Mouse (Mus musculus): ENCODE data around the gene Pstpip1. TPM values are rescaled to one million over a fixed set of nuclear protein-coding genes. Genes with fewer than 3 reads are reported as not detected.

Pstpip1 gene
- polyA plus RNA-seq, 1 experiment from 2014 or later = 0.69 TPM

DNA sequence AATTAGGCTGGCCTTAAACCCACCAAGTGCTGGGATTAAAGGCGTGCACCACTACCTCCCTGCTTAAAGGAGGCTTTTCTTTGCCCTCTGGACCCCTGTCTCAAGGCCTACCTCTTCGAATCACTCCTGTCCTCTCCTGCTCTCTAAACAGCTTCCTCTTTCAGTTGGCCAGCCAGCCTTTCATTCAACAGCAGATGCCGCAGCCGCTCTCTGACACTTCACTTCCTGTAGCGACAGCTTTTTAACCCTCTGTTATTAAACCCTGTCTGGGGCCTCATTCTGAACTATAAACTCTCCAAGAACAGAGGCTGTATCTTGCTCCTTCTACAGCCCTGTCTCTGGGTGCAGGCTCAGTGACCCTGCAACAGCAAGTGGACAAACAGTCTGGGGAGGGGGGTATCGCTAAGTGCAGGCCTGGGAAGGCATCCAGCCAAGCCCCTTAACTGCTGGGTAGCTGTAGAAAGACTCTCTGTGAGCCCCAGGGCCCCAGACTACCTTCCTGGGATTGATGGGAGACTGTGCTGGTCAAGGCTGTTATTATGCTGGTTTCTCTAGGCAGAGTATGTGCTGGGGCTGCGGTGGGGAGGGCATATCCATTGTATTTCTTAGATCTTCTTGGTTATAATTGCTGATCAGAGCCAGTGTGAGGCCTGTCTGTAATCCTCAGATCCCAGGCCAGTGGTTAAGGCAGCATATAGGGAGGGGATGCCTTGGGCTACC, 13.7 kb upstream of the Pstpip1 start:
- TF ChIP-seq CTCF (IDR thresholded peaks at IDR 0.05; ENCODE audit: low read depth) = no peak
- no peaks in the 10 kb centered on the region for H3K9me3 ChIP-seq (ENCODE audit: control insufficient read depth)
- H3K4me3 ChIP-seq (ENCODE audit: low read depth, low read length) = no peak overlapping the region
- peak; percentile 70 for ATAC-seq
- WGBS = 14% methylated on average over 7 of the region's 7 CpGs
- no peak overlapping the region for H3K9ac ChIP-seq (ENCODE audit: low read depth, low read length)
- no peak overlapping the region; the same call in 1 of the 2 replicates for H3K4me2 ChIP-seq (replicated peaks; ENCODE audit: low read depth)
- no peaks in the 10 kb centered on the region for H3K36me3 ChIP-seq (ENCODE audit: control insufficient read depth, insufficient read depth)
- H3K4me1 ChIP-seq (replicated peaks; ENCODE audit: control insufficient read depth, insufficient read depth, low read length) = peaks cover 6% of the 10 kb centered on the region; the same call in 1 of the 2 replicates
- peak overlapping the region; percentile 58 for H3K27ac ChIP-seq (ENCODE audit: low read depth, low read length)
- H3K27me3 ChIP-seq (replicated peaks; ENCODE audit: control insufficient read depth, insufficient read depth, low read length) = no peaks in the 10 kb centered on the region

DNA sequence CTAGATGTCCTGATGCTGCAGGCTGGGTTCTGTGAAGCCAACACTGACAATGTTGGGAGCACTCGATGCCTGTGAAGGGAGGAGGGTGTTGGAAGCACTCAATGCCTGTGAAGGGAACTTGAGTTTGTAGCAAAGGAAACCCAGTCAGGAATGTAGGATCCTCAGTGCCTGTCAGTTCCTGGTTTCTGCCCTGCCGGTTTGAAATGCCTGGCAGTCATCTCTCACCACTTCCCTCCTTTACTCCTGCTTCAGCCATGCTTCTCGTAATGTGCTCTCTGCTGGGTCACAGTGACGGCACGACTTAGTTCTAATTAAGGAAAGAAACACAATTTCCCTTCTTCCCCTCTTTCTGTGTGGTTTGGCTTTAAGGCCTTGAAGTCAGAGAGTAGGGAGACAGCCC, 10.2 kb upstream of the Pstpip1 start:
- TF ChIP-seq CTCF (IDR thresholded peaks at IDR 0.05; ENCODE audit: low read depth) = no peak
- Histone ChIP-seq H3K27ac (ENCODE audit: low read depth, low read length) (no peak overlapping the region), H3K4me1 (replicated peaks; ENCODE audit: control insufficient read depth, insufficient read depth, low read length) (peaks cover 6% of the 10 kb centered on the region; the same call in 1 of the 2 replicates), H3K4me3 (ENCODE audit: low read depth, low read length) (no peak overlapping the region), H3K9ac (ENCODE audit: low read depth, low read length) (no peak overlapping the region), H3K36me3 (ENCODE audit: control insufficient read depth, insufficient read depth) (no peaks in the 10 kb centered on the region), H3K27me3 (replicated peaks; ENCODE audit: control insufficient read depth, insufficient read depth, low read length) (no peaks in the 10 kb centered on the region), H3K4me2 (replicated peaks; ENCODE audit: low read depth) (no peak overlapping the region), H3K9me3 (ENCODE audit: control insufficient read depth) (no peaks in the 10 kb centered on the region)
- WGBS = 83% methylated on average over 5 of the region's 5 CpGs
- ATAC-seq = no peak

DNA sequence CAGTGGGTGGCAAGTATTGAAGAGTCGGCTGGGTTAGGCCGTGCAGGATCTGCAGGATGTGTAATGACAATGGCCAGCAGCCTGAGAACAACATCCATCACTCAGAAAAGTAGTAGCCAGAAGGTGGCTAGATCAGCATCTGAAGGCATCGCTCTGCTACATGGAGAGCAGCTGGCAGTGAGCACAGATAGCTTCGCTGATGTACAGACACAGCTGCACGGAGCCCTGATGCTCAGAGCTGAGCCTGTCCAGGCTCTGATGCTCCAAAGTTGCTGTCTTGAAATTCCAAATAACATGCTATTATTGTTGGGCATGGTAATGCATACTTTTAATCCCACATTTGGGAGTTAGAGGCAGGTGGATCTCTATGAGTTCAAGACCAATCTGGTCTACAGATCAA, 3.2 kb upstream of the Pstpip1 start:
- WGBS = 82% methylated on average over 5 of the region's 5 CpGs
- no peak overlapping the region for H3K4me3 ChIP-seq (ENCODE audit: low read depth, low read length)
- H3K9ac ChIP-seq (ENCODE audit: low read depth, low read length) = no peak overlapping the region
- no peak overlapping the region for H3K4me2 ChIP-seq (replicated peaks; ENCODE audit: low read depth)
- H3K9me3 ChIP-seq (ENCODE audit: control insufficient read depth) = no peaks in the 10 kb centered on the region
- no peaks in the 10 kb centered on the region for H3K36me3 ChIP-seq (ENCODE audit: control insufficient read depth, insufficient read depth)
- H3K27me3 ChIP-seq (replicated peaks; ENCODE audit: control insufficient read depth, insufficient read depth, low read length) = no peaks in the 10 kb centered on the region
- TF ChIP-seq CTCF (IDR thresholded peaks at IDR 0.05; ENCODE audit: low read depth) = no peak
- H3K27ac ChIP-seq (ENCODE audit: low read depth, low read length) = no peak overlapping the region
- ATAC-seq = no peak
- no peaks in the 10 kb centered on the region for H3K4me1 ChIP-seq (replicated peaks; ENCODE audit: control insufficient read depth, insufficient read depth, low read length)

DNA sequence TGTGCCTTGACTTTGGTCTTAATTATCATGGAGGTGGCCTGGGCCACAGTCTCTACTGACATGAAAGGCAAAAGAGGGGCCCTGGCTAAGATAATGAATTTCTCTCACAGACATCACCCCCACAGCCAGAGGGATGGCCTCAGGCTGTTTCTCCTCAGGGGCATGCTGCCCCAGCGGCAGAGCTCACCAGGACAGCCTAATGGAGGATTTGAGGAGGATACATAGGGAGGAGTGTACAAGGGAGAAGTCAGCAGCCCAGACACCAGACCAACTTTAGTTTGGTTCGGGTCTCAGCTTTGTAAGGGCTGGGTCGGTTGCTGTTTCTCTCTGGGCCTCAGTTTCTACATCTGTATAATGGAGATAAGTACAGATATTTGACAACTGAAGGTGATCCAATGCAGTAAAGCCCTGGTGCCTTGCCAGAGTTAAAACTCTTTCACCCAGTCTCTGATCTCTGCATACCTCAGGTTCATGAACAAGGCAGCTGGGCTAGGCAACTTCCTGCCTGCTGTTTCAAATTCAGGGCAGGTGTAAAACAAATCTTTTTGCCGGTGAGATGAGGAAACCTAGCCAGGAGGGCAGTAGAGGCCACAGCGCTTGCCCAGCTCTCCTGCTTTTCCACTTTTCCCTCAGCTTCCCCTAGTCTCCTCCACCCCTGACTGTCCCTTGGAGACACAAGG, 924 bp downstream of the Pstpip1 start:
- 74% methylated on average over 5 of the region's 5 CpGs for WGBS

DNA sequence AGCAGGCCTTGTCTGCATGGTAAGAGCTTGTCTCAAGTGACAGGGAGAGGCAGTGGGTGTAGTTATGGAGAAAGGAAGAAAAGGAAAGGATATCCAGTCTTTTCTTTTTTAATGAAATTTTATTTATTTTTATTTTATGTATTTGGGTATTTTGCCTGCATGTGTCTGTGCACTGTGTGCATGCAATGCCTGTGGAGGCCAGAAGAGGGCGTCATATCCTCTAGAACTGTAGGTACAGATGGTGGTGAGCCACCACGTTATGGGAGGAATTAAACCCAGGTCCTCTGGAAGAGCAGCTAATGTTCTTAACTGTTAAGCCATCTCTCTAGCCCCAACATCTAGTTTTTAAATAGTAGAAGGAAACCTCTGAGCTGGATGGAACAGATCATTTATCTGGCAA, 2.3 kb downstream of the Pstpip1 start:
- 49% methylated on average over 2 of the region's 2 CpGs for WGBS

More for the DNA sequence above, 924 bp downstream of the Pstpip1 start:
- H3K27ac ChIP-seq (ENCODE audit: low read depth, low read length) = no peak overlapping the region
- H3K36me3 ChIP-seq (ENCODE audit: control insufficient read depth, insufficient read depth) = no peaks in the 10 kb centered on the region
- H3K9ac ChIP-seq (ENCODE audit: low read depth, low read length) = no peak overlapping the region
- H3K4me3 ChIP-seq (ENCODE audit: low read depth, low read length) = no peak overlapping the region
- no peaks in the 10 kb centered on the region for H3K27me3 ChIP-seq (replicated peaks; ENCODE audit: control insufficient read depth, insufficient read depth, low read length)
- no peak for ATAC-seq
- H3K9me3 ChIP-seq (ENCODE audit: control insufficient read depth) = no peaks in the 10 kb centered on the region
- TF ChIP-seq CTCF (IDR thresholded peaks at IDR 0.05; ENCODE audit: low read depth) = no peak
- H3K4me1 ChIP-seq (replicated peaks; ENCODE audit: control insufficient read depth, insufficient read depth, low read length) = no peaks in the 10 kb centered on the region
- no peak overlapping the region; the same call in 1 of the 2 replicates for H3K4me2 ChIP-seq (replicated peaks; ENCODE audit: low read depth)

DNA sequence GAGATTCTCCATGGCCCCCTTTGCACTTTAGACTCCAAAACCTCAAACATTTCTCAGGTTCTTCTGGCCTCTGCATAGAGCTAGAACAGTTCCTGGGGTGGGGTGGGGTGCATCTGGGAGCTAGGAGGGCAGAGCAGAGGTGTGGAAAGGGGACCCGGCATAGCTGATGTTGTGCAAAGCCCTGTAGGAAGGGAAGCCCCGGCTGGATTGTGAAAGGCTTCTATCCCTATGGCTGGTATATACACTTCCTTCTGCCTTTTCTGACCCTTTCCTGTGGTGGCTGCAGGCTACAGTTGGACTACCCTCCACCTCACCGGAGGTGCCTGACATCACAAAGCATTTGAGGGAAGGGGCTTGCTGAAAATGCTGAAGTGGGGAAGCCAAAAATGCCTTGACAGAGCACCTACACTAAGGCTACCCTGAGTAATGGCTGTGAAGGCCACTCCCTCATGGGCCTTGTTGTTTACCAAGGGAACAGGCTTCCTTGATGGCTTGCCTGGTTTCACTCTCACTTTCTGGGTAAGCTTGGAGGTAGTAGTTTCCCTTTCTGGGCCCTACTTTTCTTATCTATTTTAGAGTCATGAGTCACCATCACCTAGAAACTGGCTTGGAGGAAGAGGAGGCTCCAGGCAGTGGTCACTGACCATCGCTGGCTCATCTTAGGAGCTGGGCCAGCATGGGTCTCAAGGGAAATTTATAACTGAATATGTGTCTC, 8.0 kb downstream of the Pstpip1 start:
- H3K4me2 ChIP-seq (replicated peaks; ENCODE audit: low read depth) = no peak overlapping the region
- H3K27me3 ChIP-seq (replicated peaks; ENCODE audit: control insufficient read depth, insufficient read depth, low read length) = no peaks in the 10 kb centered on the region
- H3K9me3 ChIP-seq (ENCODE audit: control insufficient read depth) = no peaks in the 10 kb centered on the region
- H3K4me3 ChIP-seq (ENCODE audit: low read depth, low read length) = no peak overlapping the region
- 78% methylated on average over 4 of the region's 4 CpGs for WGBS
- no peak overlapping the region for H3K27ac ChIP-seq (ENCODE audit: low read depth, low read length)
- no peak for TF ChIP-seq CTCF (IDR thresholded peaks at IDR 0.05; ENCODE audit: low read depth)
- H3K9ac ChIP-seq (ENCODE audit: low read depth, low read length) = no peak overlapping the region
- peak; percentile 45; the same call in 1 of the 2 replicates for ATAC-seq
- H3K4me1 ChIP-seq (replicated peaks; ENCODE audit: control insufficient read depth, insufficient read depth, low read length) = no peaks in the 10 kb centered on the region
- H3K36me3 ChIP-seq (ENCODE audit: control insufficient read depth, insufficient read depth) = no peaks in the 10 kb centered on the region

More for the DNA sequence above, 2.3 kb downstream of the Pstpip1 start:
- H3K27ac ChIP-seq (ENCODE audit: low read depth, low read length) = no peak overlapping the region
- no peaks in the 10 kb centered on the region for H3K4me1 ChIP-seq (replicated peaks; ENCODE audit: control insufficient read depth, insufficient read depth, low read length)
- TF ChIP-seq CTCF (IDR thresholded peaks at IDR 0.05; ENCODE audit: low read depth) = peak; percentile 40; the same call in 1 of the 2 replicates
- H3K9ac ChIP-seq (ENCODE audit: low read depth, low read length) = no peak overlapping the region
- H3K36me3 ChIP-seq (ENCODE audit: control insufficient read depth, insufficient read depth) = no peaks in the 10 kb centered on the region
- no peak overlapping the region for H3K4me3 ChIP-seq (ENCODE audit: low read depth, low read length)
- ATAC-seq = no peak
- no peaks in the 10 kb centered on the region for H3K9me3 ChIP-seq (ENCODE audit: control insufficient read depth)
- no peaks in the 10 kb centered on the region for H3K27me3 ChIP-seq (replicated peaks; ENCODE audit: control insufficient read depth, insufficient read depth, low read length)
- no peak overlapping the region for H3K4me2 ChIP-seq (replicated peaks; ENCODE audit: low read depth)

Measured in intestine, postnatal 0 days (tissue).